Mouse (Mus musculus): ENCODE measurements around the gene Sltm.

Sltm gene

GRCm38 (mm10) chr9:70542305-70543041 lies at the start of gene Sltm:
TSS of gene Sltm (plus strand) at chr9:70542754.
- CTCF ChIA-PET, result interaction anchor here (0.7 kb wide), 1 partner anchor 101 kb away, joined by 3 read pairs; no protein-coding TSS in a partner anchor

DNA sequence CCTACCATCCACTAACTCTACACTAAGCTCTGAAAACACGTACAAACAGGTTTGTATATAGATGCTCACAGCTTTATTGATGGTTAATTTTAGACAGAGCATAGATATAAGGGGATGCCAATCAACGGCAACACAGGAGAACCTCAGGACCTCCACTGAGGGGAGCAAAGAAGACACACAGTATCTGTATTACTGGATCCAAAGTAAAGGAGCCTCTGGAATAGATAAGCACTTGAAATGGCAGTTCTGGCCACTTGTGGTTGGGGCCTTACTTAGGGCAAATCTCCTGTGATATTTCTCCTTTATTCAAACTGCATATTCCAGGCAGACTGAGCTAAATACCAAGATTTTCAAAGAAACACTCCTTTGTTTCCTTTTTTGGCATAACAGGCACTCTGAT lies 49.5 kb upstream of the Sltm start:
- CTCF ChIA-PET, result no interaction called here

GRCm38 (mm10) chr9:70496990-70497389 lies 45.6 kb upstream of the Sltm start:
- CTCF ChIA-PET, result no interaction called here

DNA sequence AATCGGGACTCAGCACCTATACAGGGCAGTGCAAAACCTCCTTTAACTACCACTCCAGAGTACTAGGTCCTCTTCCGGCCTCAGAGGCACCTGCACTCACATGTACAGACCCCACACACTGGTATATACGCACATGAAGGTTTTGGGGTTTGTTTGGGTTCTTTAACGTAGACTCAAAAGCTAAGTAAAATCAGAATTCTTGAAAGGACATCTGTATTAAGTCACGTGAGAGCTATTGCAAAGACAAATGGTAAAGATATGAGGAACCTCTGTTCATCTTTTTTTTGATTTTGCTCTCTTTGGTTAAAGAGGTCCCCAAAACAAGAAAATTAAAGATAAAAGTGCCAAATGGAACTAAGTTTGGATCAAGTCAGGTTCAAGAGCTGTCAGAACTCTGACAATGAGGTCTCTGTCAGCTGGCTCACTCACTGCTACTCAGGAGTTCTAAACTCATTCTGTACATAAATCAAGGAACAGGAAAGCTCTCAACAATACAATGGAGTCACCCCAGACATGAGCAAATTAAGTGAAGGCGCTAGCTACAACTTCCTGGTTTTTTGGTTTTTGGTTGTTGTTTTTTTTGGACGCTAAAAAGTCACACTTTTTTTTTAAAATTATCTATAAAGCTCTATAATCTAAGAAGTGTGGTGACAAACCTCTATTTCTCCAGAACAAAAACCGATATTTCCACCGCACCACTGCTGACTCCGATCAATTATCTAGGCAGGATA lies 40.1 kb upstream of the Sltm start:
- CTCF ChIA-PET, result interaction anchor here (0.5 kb wide), 1 partner anchor 129 kb away, joined by 5 read pairs; no protein-coding TSS in a partner anchor

GRCm38 (mm10) chr9:70503015-70503603 lies 39.4 kb upstream of the Sltm start:
- CTCF ChIA-PET, result no interaction called here

GRCm38 (mm10) chr9:70503626-70504041 lies 38.9 kb upstream of the Sltm start, which contains the start of gene Rnf111:
TSS of gene Rnf111 (minus strand) at chr9:70503725.
- CTCF ChIA-PET, result no interaction called here

DNA sequence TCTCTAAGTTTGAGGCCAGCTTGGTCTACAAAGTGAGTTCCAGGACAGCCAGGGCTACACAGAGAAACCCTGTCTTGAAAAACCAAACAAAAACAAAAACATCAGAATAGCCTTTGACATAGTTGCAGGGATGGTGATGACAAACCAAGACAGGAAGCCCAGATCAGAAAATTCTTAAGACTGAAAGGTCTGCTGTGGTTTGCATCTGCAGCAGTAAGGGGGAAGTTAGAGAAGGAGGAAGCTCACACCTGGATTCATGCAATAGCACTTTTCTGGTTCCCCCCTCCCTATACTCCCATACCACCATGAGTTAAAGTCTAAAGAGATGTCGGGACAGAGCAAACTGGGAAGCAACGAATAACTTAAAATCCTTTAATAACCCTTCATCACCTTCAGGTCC lies 36.4 kb upstream of the Sltm start:
- CTCF ChIA-PET, result no interaction called here

DNA sequence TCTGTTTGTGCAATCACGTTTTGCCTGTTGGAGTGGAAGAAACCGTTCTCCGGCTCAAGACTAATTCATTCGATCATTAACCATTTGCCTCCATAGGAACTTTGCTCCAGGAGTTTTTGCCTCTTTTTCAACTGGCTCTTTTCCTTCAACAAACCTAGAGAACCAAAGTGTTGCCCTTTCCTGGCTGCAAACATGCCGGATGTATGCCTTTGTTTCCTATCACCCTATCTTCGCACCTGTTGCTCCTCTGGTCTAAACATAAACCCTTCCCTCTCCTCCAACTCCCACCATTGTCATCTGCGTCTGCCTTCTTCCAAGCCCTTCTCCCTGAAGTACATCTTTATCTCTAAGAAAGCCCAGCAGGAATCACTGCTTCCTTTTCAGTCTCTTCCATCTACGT lies 35.8 kb upstream of the Sltm start:
- CTCF ChIA-PET, result no interaction called here

DNA sequence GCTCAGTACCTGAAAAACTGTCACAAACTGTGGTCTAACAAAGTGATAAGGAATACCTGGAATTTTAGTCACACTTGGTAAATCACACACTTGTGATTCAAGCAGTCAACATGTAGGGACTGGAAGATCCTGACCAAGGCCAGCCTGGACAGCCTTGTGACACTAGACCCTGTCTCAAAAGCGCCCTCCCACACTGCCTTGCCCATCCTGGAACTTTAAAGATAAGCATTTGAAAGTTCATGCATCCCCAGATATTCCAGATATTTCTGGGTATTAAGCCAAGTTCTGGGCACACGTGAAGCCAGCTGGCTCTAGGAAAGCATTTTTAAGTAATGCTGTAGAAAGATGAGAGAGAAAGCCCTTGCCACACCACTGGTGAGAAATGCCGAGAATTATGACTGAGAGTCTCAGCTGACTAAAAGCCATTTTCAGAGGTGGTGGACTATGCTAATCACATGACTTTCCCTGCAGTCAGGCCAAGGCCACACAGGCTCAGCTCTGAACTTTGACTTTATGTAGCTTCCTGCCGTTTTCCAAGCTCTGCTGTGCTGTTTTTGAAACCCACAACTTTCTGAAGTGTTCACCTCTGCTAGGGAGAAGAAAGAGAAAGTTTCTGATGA lies 32.5 kb upstream of the Sltm start:
- CTCF ChIA-PET, result no interaction called here

DNA sequence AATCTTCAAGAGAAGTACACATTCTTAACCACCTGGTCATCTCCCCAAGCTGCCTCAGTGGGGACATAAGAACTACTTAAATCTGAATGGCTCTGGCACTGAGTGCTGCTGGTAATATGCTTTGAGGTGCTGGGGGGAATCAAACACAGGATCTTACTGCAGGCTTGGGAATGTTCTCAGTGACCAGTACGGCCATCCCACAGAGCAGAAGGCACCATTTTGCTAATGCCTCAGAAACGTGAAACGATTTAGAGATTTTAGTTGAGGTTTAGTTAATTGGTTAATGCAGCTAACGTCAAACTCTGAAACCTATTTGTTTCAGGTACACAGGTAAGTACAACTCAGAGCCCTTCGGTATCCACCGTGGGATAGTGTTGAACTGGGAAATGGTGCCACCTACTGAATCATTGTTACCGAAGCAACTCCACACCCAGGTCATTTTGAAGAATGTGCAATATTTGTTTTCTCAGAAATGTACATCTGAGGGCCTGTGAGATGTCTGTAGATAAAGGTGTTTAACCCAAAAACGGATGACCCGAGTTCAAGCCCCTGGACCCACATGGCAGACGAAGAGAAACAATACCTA lies 31.5 kb upstream of the Sltm start:
- CTCF ChIA-PET, result interaction anchor here (0.5 kb wide), 1 partner anchor 94 kb away, joined by 24 read pairs; no protein-coding TSS in a partner anchor

DNA sequence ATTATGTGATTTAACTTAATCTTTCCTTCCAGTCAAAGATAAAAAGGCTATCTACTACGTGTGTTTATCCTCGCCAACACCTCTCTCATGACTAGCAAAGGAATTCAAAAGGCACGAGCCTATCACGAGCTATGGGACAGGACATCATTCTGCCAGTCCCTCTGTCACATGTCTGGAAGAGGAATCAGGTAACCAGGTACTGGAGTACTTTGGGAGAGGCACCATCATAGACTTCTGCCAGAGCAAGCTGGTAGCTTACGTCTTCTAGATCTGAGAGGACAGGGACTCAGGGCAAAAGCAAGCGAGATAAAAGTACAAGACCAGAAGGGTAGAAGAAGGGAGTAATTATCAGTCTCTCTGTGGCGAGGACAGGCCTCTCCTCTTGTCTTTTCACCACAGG lies 30.9 kb upstream of the Sltm start:
- CTCF ChIA-PET, result interaction anchor here (0.7 to 0.8 kb wide), 2 partner anchors 11 to 26 kb away, joined by 3 read pairs; no protein-coding TSS in a partner anchor

- CTCF ChIA-PET, result no interaction called here
Measured at GRCm38 (mm10) chr9:70520651-70521050, 21.9 kb upstream of the Sltm start.

GRCm38 (mm10) chr9:70523813-70524212 lies 18.7 kb upstream of the Sltm start:
- CTCF ChIA-PET, result no interaction called here

GRCm38 (mm10) chr9:70524366-70524765 lies 18.2 kb upstream of the Sltm start:
- CTCF ChIA-PET, result no interaction called here

GRCm38 (mm10) chr9:70533328-70533727 lies 9.2 kb upstream of the Sltm start:
- CTCF ChIA-PET, result interaction anchor here (0.6 kb wide), 1 partner anchor 340 kb away, joined by 3 read pairs; no protein-coding TSS in a partner anchor

DNA sequence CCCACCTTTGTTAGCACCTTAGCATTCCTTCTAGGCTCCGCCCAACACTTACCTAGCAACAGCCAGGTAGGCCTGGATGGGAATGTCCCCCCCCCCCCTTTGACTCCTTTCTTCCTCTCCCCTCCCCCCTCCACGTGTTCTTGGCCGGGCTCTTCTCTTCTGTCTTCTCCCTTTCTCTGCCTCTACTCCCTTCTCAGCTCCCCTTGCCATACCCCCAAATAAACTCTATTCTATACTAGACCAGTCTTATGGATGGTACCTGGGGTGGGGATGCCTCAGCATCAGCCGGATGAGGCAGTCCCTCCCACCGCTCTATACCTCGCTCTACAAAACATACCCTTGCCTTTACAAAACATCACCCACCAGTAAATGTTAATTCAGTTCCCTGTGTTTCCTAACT lies 970 bp upstream of the Sltm start:
- CTCF ChIA-PET, result interaction anchor here (0.6 kb wide), 1 partner anchor 92 kb away, joined by 3 read pairs; no protein-coding TSS in a partner anchor

GRCm38 (mm10) chr9:70543048-70543880 lies 710 bp downstream of the Sltm start:
- CTCF ChIA-PET, result interaction anchor here (0.7 kb wide), 1 partner anchor 102 kb away, joined by 3 read pairs; no protein-coding TSS in a partner anchor

DNA sequence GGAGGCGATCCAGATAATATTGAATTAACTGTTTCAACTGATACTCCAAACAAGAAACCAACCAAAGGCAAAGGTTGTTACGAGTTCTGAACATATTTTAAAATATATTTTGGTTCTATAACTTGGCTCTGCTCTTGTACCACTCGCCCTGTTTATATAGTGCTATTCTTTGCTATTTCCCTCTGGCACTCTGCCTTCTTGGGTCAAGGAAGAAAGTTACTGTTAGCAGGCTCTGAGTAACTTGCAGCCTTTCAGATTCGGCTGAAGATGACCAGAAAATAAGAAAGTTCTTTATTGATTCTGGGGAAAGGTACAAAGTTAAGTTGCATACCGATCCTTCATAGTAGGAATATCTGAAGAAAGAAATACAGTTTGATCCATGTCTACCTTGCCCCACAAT lies 1.4 kb downstream of the Sltm start:
- CTCF ChIA-PET, result no interaction called here

DNA sequence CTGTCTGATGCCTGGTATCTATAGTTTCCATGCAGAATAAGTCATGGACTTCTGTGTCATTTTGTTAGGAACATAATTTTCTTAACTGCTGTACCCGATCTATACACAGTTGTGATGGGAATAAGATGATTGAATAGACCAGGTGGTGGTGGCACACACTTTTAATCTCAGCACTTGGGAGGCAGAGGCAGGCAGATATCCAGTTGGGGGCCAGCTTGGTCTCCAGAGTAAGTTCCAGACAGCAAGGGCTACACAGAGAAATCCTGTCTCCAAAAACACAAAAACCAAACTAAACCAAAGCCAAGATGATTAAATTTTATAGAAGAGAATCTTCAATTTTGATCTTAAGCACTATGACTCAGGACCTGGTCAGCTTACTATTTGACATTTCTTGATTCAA lies 2.3 kb downstream of the Sltm start:
- CTCF ChIA-PET, result no interaction called here

GRCm38 (mm10) chr9:70546576-70546975 lies 4.0 kb downstream of the Sltm start:
- CTCF ChIA-PET, result interaction anchor here (0.6 kb wide), 2 partner anchors 107 to 183 kb away, joined by 3 to 6 read pairs; no protein-coding TSS in a partner anchor

DNA sequence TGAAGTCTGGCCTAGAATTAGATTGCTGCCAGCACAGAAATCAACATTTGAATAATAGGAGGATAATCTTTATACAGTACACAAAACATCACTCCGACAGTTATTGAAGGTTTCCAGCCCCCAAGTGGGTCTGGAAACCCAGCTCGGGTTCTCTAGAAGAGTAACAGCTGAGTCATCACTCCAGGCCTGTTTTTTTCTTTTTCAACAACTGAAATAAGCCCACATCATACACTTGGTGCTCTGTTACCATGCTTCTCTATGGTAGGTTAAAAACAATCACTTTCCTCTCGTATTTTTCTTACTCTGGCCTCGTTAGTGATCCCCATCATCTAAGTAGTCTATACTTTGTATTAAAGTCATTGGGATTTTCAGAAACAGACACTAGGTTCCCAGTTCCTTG lies 5.8 kb downstream of the Sltm start:
- CTCF ChIA-PET, result no interaction called here
